Mouse (Mus musculus) urinary bladder, postnatal 25 days (tissue): ENCODE results near the gene Ilf3.

Experiments
- DNase-seq: peaks from one replicate; pipeline ENCODE4 v3.0.0; 2022; ENCODE audit warnings: low spot score

Ilf3 gene

DNA sequence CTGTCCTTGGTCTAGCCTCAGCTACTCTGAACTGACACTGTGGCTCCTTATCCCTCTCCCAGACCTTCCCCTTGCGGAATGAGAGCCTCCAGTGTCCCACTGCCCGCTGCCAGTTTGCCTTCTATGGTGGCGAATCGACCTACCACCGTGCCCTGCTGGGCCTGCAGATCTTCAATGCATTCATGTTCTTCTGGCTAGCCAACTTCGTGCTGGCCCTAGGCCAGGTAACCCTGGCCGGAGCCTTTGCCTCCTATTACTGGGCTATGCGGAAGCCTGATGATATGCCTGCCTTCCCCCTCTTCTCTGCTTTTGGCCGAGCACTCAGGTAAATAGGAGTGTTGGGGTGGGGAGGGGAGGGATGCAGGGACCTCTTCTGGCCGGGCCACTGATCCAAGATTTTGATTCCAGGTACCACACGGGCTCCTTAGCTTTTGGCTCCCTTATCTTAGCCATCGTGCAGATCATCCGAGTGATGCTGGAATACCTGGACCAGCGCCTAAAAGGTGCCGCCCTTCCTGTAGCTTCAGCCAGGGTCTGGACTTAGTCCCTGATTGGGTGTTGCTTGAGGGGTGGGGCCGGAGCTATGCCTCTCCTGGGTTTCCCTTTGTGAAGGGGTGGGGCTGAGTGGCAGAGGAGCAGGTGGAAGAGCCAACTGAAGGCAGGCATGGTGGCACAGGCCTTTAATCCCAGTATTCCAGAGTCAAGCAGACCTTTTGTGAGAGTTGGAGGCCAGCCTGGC is 20.9 kb upstream of the Ilf3 start:
- no peak for DNase-seq

DNA sequence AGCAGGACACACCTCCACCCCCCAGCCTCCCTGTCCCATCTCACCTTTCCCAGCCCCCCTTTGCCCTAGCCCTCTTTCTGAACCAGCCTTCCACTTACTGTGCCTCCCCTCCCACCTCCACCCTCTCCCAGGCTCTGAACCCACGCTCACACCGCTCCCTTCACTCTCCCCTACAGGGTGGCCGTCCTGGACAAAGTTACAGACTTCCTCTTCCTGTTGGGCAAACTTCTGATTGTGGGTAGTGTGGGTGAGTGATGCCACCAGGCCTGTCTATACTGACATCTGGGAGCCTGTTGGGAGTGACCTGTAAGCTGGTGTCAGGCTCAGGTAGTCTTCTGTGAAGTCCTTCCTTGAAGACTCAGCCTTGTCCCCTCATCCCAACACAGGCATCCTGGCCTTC is 19.5 kb upstream of the Ilf3 start:
- DNase-seq, result no peak

- no peak for DNase-seq
Observed at GRCm38 (mm10) chr9:21351178-21351577, 16.5 kb upstream of the Ilf3 start.

- DNase-seq, result no peak
Observed at GRCm38 (mm10) chr9:21351702-21352377, 15.8 kb upstream of the Ilf3 start.

- DNase-seq, result no peak
Observed at GRCm38 (mm10) chr9:21352463-21353372, 15.0 kb upstream of the Ilf3 start.

- no peak for DNase-seq
Observed at GRCm38 (mm10) chr9:21353373-21353686, 14.3 kb upstream of the Ilf3 start.

GRCm38 (mm10) chr9:21354796-21355195 is 12.9 kb upstream of the Ilf3 start:
- no peak for DNase-seq

DNA sequence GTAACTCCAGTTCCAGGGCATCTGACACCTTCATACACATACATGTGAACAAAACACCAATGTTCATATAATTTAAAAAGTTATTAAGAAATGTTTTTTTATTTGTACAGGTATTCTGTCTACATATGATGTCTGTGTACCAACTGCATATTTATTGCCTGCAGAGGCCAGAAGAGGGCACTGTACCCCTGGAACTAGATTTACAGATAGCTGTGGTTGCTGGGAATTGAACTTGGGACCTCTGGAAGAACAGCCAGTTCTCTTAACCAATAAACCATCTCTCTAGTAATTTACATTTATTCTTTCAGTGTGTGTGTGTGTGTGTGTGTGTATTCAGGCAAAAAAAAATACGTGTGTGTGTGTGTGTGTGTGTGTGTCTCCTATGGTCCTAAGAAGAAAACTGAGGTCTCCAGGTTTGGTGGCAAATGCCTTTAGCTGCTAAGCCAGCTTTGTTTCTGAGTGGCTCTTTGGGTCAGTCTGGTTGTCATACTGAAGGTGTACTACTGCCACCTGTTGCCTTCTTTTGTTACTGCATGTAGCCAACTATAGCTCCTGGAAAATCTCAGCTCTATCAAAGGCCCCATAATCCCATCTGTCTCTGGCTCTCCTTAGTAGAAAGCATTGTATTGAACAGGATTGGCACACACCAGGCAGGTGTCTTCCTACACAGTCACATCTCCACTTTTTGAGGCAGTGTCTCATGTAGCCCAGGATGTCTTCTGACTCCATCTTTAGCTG is 10.5 kb upstream of the Ilf3 start:
- peak; percentile 61 for DNase-seq

GRCm38 (mm10) chr9:21366541-21367220 is 990 bp upstream of the Ilf3 start:
- peak; percentile 68 for DNase-seq

GRCm38 (mm10) chr9:21368131-21368584 is 487 bp downstream of the Ilf3 start:
- peak; percentile 63 for DNase-seq

DNA sequence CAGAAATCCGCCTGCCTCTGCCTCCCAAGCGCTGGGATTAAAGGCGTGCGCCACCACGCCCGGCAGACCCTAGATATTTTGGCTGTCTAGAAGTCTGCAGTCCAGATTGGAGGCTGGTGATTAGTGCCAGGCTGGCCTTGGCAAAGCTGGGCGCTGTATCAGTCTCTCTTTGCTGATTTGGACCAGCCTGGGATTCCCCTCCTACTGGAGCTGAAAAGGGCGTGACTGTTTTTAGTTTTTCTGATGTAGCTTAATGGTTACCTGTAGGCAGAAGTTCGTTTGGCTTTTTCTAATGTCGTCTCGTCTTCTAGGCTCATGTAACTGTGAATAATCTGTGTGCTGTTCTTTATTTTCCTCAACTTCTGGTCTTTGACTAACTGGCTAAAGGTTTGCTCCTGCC is 1.4 kb downstream of the Ilf3 start:
- DNase-seq, result no peak

DNA sequence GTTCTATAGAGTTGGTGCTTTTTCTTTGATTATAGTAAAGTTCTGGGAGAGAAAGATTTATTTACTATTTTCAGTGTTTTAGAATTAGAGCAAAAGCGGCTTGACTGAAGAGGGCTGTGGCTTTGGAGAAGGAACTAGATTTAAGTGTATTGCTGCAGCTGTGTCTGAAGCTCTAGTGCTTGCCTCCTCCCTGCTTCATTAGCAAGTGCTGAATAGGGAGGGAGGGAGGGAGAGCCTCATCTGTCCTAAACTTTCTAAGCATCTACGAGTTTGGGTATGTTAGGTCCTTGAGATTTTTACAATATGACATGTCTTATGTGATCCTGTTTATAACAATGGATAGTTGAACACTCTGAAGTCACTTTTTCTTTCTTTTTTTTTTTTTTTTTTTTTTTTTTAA is 3.2 kb downstream of the Ilf3 start:
- no peak for DNase-seq

DNA sequence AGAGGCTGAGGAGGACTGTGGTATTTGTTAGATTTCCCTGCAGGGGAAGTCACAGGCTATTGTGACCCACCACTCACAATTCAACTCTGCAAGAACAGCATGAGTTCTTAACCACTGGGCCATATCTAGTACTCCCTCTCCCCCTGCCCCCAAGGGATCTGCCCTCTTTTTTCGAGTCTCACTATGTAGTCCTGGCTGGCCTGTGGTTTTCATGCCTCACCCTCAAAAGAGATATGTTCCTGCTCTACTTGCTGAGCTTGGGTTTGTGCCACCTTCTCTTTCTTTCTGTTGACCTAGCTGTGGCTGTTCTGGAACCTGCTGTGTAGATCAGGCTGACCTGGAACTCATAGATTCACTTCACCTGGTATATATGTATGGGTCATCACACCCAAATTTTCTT is 4.8 kb downstream of the Ilf3 start:
- DNase-seq, result no peak

GRCm38 (mm10) chr9:21379195-21379594 is 11.5 kb downstream of the Ilf3 start:
- no peak for DNase-seq

DNA sequence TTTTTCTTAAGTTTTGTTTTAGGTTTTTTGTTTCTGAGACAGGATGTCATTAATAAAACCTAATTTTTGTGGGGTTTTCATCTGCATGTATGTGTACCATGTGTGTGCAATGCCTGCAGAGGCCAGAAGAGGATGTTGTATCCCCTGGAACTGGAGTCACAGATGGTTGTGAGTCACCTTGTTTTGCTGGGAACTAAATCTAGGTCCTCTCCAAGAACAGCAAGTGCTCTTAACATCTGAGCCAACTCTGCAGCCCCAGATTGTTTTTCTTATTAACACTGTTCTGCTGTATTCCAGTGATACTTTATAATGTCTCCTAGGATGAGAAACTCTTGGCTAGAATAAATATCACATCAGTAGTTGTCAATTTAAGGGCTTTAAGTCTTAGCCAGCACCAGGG is 13.2 kb downstream of the Ilf3 start:
- DNase-seq, result no peak

DNA sequence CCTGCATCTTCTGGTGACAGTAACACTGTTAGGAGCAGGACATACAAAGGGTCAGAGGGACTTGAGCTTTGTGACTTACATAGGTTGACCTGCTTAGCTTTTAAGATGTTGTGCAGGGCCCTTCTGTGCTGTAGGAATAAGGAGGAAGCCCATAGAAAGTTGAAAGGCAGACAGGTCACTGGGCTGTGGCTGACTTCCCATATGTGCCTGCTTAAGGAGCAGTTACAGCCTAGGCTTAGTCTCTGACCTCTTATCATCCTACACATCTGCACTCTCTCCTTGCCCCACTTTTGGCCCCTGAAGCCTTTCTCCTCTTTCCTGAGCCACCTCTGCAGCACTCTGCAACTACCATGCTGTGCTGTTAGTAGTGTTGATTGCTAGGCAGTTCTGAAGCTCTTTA is 16.3 kb downstream of the Ilf3 start:
- no peak for DNase-seq

DNA sequence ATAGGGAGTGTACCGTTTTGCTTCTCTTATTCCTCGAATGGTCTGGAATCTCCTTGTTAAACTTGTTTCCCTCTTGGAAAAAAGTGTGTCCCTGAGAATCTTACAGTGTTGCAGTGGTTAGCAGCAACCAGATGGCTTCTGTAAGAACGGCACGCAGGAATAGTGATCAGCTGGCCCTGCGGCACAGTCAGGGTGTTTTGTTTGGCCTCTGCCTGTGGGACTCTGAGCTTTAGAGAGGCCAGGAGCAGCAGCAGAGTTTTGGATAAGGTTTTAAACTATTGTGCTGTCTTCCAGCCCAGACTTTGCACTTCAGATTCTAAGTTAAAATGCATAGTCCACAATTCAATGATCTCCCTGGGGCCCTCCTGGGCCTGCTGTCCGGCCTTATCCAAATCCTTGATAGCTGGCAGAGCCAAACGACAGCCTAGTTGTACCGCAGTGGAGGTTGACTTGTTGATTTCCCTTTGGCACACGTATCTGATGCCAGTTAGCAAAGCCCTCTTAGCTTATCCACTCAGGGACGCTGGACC is 25.0 kb downstream of the Ilf3 start:
- DNase-seq, result no peak

DNA sequence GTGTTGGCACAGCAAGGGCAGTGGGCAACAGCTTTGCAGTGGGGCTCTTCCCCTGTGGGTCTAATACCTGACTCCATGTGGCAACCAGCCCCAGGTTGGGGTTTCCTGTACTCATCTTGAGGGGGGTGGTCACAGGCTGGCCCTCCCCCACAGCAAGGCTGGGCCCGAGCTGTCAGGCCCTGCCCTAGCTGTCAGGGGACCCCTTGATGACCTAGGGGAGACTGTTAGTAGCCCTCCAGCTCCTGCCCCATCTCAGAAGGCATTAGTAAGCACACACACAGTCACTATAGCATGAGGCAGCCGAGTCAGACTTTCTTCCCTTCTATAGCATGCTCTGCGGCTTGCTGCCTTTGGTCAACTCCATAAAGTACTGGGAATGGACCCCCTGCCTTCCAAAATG is 28.0 kb downstream of the Ilf3 start:
- DNase-seq, result no peak

DNA sequence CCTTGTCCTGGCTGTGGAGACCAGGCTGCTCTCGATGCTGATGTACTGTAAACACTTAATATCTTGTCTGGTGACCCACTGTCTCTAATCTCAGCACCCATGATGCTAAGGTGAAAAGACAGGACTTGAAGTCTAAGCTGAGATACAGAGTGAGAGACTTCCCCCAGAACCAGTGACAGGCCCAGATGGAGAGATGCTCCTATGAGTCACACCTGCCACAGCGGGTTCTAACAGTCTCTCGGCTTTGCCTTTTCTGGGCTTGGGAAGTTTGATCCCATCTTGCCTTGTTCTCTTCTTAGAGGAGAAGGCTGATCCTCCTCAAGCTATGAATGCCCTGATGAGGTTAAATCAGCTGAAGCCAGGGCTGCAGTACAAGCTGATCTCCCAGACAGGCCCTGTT is 29.5 kb downstream of the Ilf3 start:
- DNase-seq, result no peak

DNA sequence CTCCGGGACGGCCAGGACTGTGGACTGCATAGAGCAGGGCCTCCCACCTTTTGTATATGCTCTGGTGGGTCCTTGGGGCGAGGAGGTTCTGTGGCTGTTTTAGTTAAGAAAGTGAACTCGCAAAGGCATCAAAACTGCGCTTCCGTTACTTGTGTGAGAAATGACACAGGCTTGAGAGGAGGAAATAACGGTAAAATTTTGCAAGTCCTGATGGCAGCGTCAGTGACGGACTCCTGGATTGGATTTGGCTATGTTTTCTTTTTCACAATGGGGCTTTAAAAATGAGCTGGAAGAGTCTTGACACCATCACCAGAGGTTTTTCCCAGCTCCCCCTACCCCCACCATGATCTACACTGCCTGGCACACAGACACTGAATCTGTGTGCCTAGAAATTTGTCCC is 33.4 kb downstream of the Ilf3 start:
- no peak for DNase-seq

GRCm38 (mm10) chr9:21402764-21403253 is 35.1 kb downstream of the Ilf3 start:
- no peak for DNase-seq
